Mouse (Mus musculus): ENCODE measurements around the gene Zfp94. TPM values are rescaled to one million over a fixed set of nuclear protein-coding genes. Genes with fewer than 3 reads are reported as not detected.

Zfp94 gene
- polyA plus RNA-seq, 1 experiment: 9.0 TPM

DNA sequence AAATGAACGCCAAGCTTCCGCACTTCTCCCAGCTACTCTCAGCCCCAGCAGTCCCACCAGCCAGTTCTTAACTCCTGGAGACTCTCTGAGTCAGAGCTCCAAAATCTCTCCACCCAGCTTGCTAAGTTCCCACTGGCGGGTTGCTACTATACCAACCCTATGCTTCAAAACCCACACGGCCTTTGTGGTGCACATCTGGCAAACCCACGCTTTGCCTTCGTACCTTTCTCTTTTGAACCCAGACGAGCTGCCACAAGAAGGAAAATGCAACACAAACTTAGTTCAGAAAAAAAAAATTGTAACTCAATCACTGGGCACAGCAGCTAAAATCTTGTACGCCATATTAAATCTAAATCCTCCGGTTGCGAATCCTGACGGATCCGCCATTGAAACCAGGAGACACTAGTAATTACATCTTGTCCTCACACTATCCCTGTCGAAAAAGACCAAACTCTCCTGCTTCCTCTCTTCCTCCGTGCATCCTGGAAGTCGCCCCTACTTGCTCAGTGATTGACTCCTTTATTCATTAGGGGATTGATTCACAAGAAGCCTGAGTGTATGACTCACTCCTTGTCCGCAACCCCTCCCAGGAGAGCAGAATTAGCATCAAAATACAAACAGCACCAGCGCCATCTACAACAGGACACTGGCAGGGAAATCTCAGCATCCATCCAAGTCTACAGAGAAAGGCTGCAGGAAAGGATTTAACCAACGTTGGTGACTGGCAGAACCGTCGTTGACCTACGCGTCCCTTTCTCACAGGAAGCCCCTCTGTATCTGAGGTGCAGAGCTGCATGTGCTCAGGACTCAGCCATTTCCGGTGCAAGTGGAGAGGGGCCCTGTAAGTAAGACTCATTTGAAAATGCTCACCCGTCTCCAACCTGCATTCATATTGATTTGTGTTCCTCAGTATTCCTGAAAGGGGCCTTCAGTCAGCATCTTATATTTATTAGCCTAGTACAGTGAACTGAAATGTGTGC lies 48.0 kb downstream of the Zfp94 start:
- 74% methylated on average over 24 of the region's 24 CpGs for WGBS
- no peak for DNase-seq

DNA sequence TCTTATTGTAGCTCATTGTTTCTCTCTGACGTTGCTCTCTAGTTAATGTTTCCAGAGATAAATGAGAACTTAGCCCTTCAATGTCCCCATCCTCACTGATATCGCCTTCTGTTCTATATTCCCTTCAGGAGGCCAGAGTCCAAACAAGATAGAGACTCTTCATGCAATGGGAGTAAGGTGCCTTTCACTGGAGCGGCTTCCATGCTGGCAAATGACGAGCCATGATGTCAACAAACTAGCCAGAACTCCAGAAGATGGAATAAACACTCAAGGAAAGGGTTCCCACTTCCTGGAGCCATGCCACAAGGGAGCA lies 56.5 kb downstream of the Zfp94 start:
- DNase-seq: no peak
- Histone ChIP-seq H3K4me1 (ENCODE audit: control insufficient read depth, insufficient read depth, low read length) (no peaks in the 10 kb centered on the region; the same call in 1 of the 2 replicates), H3K4me3 (replicated peaks; ENCODE audit: extremely low read depth, low read depth, low read length) (no peak overlapping the region)
- TF ChIP-seq CTCF (IDR thresholded peaks at IDR 0.05; ENCODE audit: insufficient read depth, low read length) (no peak), POLR2A (IDR thresholded peaks at IDR 0.05; ENCODE audit: borderline replicate concordance, extremely low read depth, low read depth, low read length) (no peak)
- WGBS: 81% methylated on average over 4 of the region's 4 CpGs

More for the DNA sequence above, 48.0 kb downstream of the Zfp94 start:
- H3K4me3 ChIP-seq (replicated peaks; ENCODE audit: extremely low read depth, low read depth, low read length): no peak overlapping the region
- TF ChIP-seq CTCF (IDR thresholded peaks at IDR 0.05; ENCODE audit: insufficient read depth, low read length) (no peak), POLR2A (IDR thresholded peaks at IDR 0.05; ENCODE audit: borderline replicate concordance, extremely low read depth, low read depth, low read length) (no peak)
- no peaks in the 10 kb centered on the region for H3K4me1 ChIP-seq (ENCODE audit: control insufficient read depth, insufficient read depth, low read length)

DNA sequence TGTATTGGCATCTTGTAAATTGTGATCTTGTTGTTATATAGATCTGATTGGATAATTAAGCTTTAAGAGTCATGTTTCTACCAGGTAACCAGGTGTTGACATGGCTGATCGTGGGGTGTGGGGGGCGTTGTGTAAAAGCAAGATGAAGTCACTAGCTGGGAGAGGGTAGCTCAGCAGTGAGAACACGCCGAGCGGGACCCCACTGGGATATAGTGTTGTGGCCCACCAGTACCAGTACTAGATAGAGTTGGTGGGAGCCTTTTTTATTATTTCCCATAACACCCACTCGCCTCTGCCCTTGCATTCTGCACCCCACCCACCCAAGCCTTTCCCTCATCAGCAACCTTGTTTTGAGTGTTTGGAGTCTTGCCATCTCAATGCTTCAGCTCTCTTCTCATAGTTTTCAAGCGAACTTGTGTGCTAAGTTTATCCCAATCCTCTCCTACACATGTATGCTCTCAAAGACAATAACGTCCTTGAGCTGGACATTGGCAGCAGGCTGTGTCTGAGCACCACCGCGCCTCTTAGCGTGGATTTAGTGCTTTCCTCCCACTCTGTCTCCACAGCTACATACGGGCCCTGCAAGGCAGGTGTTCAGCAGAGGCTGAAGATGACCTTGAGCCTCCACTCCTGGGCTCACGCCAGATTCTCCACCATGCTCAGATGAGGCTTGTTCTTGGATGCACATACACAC lies 57.0 kb downstream of the Zfp94 start:
- DNase-seq: no peak
- no peak for TF ChIP-seq POLR2A (IDR thresholded peaks at IDR 0.05; ENCODE audit: borderline replicate concordance, extremely low read depth, low read depth, low read length)
- TF ChIP-seq CTCF (IDR thresholded peaks at IDR 0.05; ENCODE audit: insufficient read depth, low read length): no peak
- Histone ChIP-seq H3K4me3 (replicated peaks; ENCODE audit: extremely low read depth, low read depth, low read length) (no peak overlapping the region), H3K4me1 (ENCODE audit: control insufficient read depth, insufficient read depth, low read length) (no peaks in the 10 kb centered on the region; the same call in 1 of the 2 replicates)
- 83% methylated on average over 13 of the region's 13 CpGs for WGBS

DNA sequence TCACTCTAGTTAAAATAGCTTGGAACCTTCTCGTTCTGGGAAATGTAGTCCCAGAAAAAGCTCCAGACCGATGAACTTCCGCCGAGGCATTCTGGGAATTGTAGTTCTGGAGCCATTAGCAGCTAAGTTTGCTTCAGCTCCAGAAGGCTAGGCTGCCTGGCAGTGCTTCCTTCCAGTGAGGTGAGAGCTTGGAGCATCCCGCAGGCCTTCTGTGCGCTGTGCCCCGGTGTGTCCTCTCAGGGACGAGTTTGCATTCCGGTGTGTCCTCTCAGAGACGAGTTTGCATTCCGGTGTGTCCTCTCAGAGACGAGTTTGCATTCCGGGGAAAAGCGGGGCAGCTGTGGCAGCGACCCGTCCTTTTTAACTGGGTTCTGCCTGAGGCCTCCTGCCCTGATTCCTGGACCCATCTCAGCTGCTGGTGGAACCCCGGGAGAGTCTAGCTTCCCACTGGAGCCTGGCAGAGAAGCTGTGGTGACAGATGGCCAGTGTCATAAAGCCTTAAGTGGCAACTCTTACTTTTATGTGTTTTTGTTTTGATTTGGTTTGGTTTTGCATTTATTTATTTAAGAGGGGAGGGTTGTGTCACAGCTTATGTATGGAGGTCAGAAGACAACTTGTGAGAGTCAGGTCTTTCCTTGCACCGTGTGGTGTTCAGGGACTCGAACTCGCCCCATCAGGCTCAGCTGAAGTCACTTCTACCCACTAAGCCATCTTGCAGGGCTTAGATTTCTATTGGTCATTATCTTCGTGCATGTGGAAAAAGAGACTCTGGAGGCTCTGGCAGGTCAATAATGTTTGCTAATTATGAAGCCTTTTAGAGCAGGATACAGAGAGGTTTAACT lies 61.6 kb downstream of the Zfp94 start, which contains the start of gene Zfp108:
TSS of gene Zfp108 (plus strand) at position 162 of the 842 bp plus-strand sequence.
- WGBS: 15% methylated on average over 21 of the region's 21 CpGs
- peak; percentile 75 for DNase-seq
- H3K4me1 ChIP-seq (ENCODE audit: control insufficient read depth, insufficient read depth, low read length): peaks cover 3% of the 10 kb centered on the region; the same call in 1 of the 2 replicates
- H3K4me3 ChIP-seq (replicated peaks; ENCODE audit: extremely low read depth, low read depth, low read length): peak within 1 kb of the TSS; percentile 64
- TF ChIP-seq CTCF (IDR thresholded peaks at IDR 0.05; ENCODE audit: insufficient read depth, low read length) (no peak), POLR2A (IDR thresholded peaks at IDR 0.05; ENCODE audit: borderline replicate concordance, extremely low read depth, low read depth, low read length) (peak; percentile 71; the same call in 1 of the 2 replicates)

DNA sequence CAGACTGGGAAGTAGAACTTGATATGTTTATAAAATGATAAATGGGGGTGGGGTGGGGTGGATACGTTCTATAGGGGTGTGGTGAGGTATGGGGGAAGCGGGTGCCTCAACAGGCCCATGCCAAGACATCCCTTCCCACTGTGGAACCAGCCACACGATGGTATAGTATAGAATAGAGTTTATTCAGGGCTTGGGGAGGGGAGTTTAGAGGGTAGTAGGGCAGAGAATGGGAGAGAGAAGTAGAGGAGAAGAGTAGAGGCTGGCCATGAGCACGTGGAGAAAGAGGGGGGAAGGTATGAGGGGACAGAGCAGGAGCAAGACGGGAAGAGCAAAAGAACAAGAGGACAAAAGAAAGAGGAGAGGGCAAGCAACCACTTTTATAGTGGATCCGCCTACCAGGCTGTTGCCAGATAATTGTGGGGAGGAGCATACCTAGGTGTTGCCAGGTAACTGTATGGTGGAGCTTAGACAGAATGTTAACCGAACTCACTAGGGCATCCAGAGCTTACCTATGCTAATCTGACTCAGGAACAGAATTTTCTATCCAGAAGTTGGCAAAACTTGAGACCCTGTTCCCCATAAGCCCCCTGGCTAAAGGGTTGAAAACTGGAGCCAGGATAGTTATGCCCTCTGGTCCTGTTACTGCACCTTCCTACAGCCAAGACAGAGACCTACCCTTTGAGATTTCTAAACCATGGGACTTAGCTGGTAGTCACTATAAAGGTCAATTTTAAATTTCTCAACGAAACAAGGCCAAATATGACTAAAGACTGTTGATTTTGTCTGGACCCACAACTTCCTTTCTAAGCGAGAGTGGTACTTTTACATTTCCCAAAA lies 62.5 kb downstream of the Zfp94 start:
- Histone ChIP-seq H3K4me1 (ENCODE audit: control insufficient read depth, insufficient read depth, low read length) (peaks cover 3% of the 10 kb centered on the region; the same call in 1 of the 2 replicates), H3K4me3 (replicated peaks; ENCODE audit: extremely low read depth, low read depth, low read length) (peak overlapping the region; percentile 64)
- 59% methylated on average over 9 of the region's 9 CpGs for WGBS
- TF ChIP-seq POLR2A (IDR thresholded peaks at IDR 0.05; ENCODE audit: borderline replicate concordance, extremely low read depth, low read depth, low read length) (no peak), CTCF (IDR thresholded peaks at IDR 0.05; ENCODE audit: insufficient read depth, low read length) (no peak)
- no peak for DNase-seq

Other genes with a start within 250 kb of the Zfp94 start
- gene Zfp180, start 234.7 kb downstream of the Zfp94 start, polyA plus RNA-seq (2012; rRNA removed): 12.3 and 16.7 TPM in 2 replicates
- gene Zfp112, start 204.4 kb downstream of the Zfp94 start, polyA plus RNA-seq (2012; rRNA removed): 1.3 and 1.7 TPM in 2 replicates
- gene Zfp235, start 182.5 kb downstream of the Zfp94 start, polyA plus RNA-seq (2012; rRNA removed): 4.8 and 7.5 TPM in 2 replicates
- gene Zfp114, start 141.6 kb downstream of the Zfp94 start, polyA plus RNA-seq (2012; rRNA removed): 0.12 and 0.22 TPM in 2 replicates
- gene Zfp111, start 105.2 kb downstream of the Zfp94 start, polyA plus RNA-seq (2012; rRNA removed): 2.0 and 2.4 TPM in 2 replicates
- 1.4 and 1.7 TPM in 2 replicates for gene Zfp109, start 79.1 kb downstream of the Zfp94 start, polyA plus RNA-seq (2012; rRNA removed)
- 0.76 and 0.83 TPM in 2 replicates for gene Zfp108, start 61.9 kb downstream of the Zfp94 start, polyA plus RNA-seq (2012; rRNA removed)
- 1.5 and 1.6 TPM in 2 replicates for gene Zfp93, start 46.2 kb downstream of the Zfp94 start, polyA plus RNA-seq (2012; rRNA removed)
- 5.1 and 8.7 TPM in 2 replicates for gene Zfp61, start 15.4 kb downstream of the Zfp94 start, polyA plus RNA-seq (2012; rRNA removed)
- 0.58 and 2.0 TPM in 2 replicates for gene Tescl, start 17.3 kb upstream of the Zfp94 start, polyA plus RNA-seq (2012; rRNA removed)
- gene Lypd5, start 32.5 kb upstream of the Zfp94 start, polyA plus RNA-seq (2012; rRNA removed): 32.1 TPM in 1 of 2 replicates, not detected in the other
- gene Kcnn4, start 53.6 kb upstream of the Zfp94 start, polyA plus RNA-seq (2012; rRNA removed): 9.0 and 11.3 TPM in 2 replicates
- 35.8 and 58.4 TPM in 2 replicates for gene Smg9, start 83.0 kb upstream of the Zfp94 start, polyA plus RNA-seq (2012; rRNA removed)
- 0.69 and 3.8 TPM in 2 replicates for gene Irgc1, start 135.6 kb upstream of the Zfp94 start, polyA plus RNA-seq (2012; rRNA removed)
- gene Plaur, start 145.8 kb upstream of the Zfp94 start, polyA plus RNA-seq (2012; rRNA removed): 65.6 and 88.8 TPM in 2 replicates
- 12.3 and 18.6 TPM in 2 replicates for gene Cadm4, start 165.4 kb upstream of the Zfp94 start, polyA plus RNA-seq (2012; rRNA removed)
- 7.1 and 12.1 TPM in 2 replicates for gene Zfp428, start 190.3 kb upstream of the Zfp94 start, polyA plus RNA-seq (2012; rRNA removed)
- gene AC161166.1, start 195.8 kb upstream of the Zfp94 start, polyA plus RNA-seq (2012; rRNA removed): not detected in 2 replicates
- 14.7 and 16.5 TPM in 2 replicates for gene Irgq, start 214.0 kb upstream of the Zfp94 start, polyA plus RNA-seq (2012; rRNA removed)
- 0.15 and 24.2 TPM in 2 replicates for gene Pinlyp, start 229.5 kb upstream of the Zfp94 start, polyA plus RNA-seq (2012; rRNA removed)
- gene Xrcc1, start 229.6 kb upstream of the Zfp94 start, polyA plus RNA-seq (2012; rRNA removed): 36.9 and 40.5 TPM in 2 replicates